Mouse (Mus musculus) erythroblast, adult 5-6 weeks (primary cell): Measurements from ENCODE around the gene Hoxd1. TPM values are rescaled to one million over a fixed set of nuclear protein-coding genes. Genes with fewer than 3 reads are reported as not detected.

Experiments used
- total RNA-seq, 2 experiments: library from RNA; stranded (forward) in 1 of 2; stranded (reverse) in 1 of 2; fragments of 150-400 nt in 1 of 2; fragments of 200-764, 138-1000 nt in 1 of 2; gene quantifications; 2 replicates each; pipeline versions ENCODE4 v1.2.3 to v1.2.4; 2015 to 2017; ENCODE audit warnings: low replicate concordance in 2 of 2

Hoxd1 gene
- total RNA-seq, 2 experiments from 2014 or later: not detected

Other genes starting within 250 kb of the Hoxd1 start
- gene Lnpk, start 183.5 kb upstream of the Hoxd1 start, total RNA-seq (2015; ENCODE audit: low replicate concordance): 14.0 and 29.4 TPM in 2 replicates
- 31.1 and 45.9 TPM in 2 replicates for gene Lnpk, start 183.5 kb upstream of the Hoxd1 start, total RNA-seq (2017; ENCODE audit: low replicate concordance)
- gene Evx2, start 103.4 kb upstream of the Hoxd1 start, total RNA-seq (2015; ENCODE audit: low replicate concordance): not detected in 2 replicates
- not detected in 2 replicates for gene Evx2, start 103.4 kb upstream of the Hoxd1 start, total RNA-seq (2017; ENCODE audit: low replicate concordance)
- gene Hoxd13, start 94.7 kb upstream of the Hoxd1 start, total RNA-seq (2015; ENCODE audit: low replicate concordance): not detected in 2 replicates
- not detected in 2 replicates for gene Hoxd13, start 94.7 kb upstream of the Hoxd1 start, total RNA-seq (2017; ENCODE audit: low replicate concordance)
- not detected in 2 replicates for gene Hoxd12, start 88.0 kb upstream of the Hoxd1 start, total RNA-seq (2015; ENCODE audit: low replicate concordance)
- gene Hoxd12, start 88.0 kb upstream of the Hoxd1 start, total RNA-seq (2017; ENCODE audit: low replicate concordance): not detected in 2 replicates
- gene Hoxd11, start 83.4 kb upstream of the Hoxd1 start, total RNA-seq (2015; ENCODE audit: low replicate concordance): not detected in 2 replicates
- not detected in 2 replicates for gene Hoxd11, start 83.4 kb upstream of the Hoxd1 start, total RNA-seq (2017; ENCODE audit: low replicate concordance)
- gene Hoxd10, start 71.1 kb upstream of the Hoxd1 start, total RNA-seq (2015; ENCODE audit: low replicate concordance): not detected in 2 replicates
- 0.42 TPM in 1 of 2 replicates, not detected in the other for gene Hoxd10, start 71.1 kb upstream of the Hoxd1 start, total RNA-seq (2017; ENCODE audit: low replicate concordance)
- gene Hoxd9, start 65.3 kb upstream of the Hoxd1 start, total RNA-seq (2015; ENCODE audit: low replicate concordance): not detected in 2 replicates
- gene Hoxd9, start 65.3 kb upstream of the Hoxd1 start, total RNA-seq (2017; ENCODE audit: low replicate concordance): not detected in 2 replicates
- gene Hoxd8, start 58.4 kb upstream of the Hoxd1 start, total RNA-seq (2015; ENCODE audit: low replicate concordance): not detected in 2 replicates
- gene Hoxd8, start 58.4 kb upstream of the Hoxd1 start, total RNA-seq (2017; ENCODE audit: low replicate concordance): not detected in 2 replicates
- not detected in 2 replicates for gene Hoxd3, start 51.1 kb upstream of the Hoxd1 start, total RNA-seq (2015; ENCODE audit: low replicate concordance)
- gene Hoxd3, start 51.1 kb upstream of the Hoxd1 start, total RNA-seq (2017; ENCODE audit: low replicate concordance): not detected in 2 replicates
- not detected in 2 replicates for gene Hoxd4, start 51.1 kb upstream of the Hoxd1 start, total RNA-seq (2015; ENCODE audit: low replicate concordance)
- gene Hoxd4, start 51.1 kb upstream of the Hoxd1 start, total RNA-seq (2017; ENCODE audit: low replicate concordance): not detected in 2 replicates
- not detected in 2 replicates for gene Gm28230, start 36.3 kb upstream of the Hoxd1 start, total RNA-seq (2015; ENCODE audit: low replicate concordance)
- not detected in 2 replicates for gene Gm28230, start 36.3 kb upstream of the Hoxd1 start, total RNA-seq (2017; ENCODE audit: low replicate concordance)
- gene Mtx2, start 62.8 kb downstream of the Hoxd1 start, total RNA-seq (2015; ENCODE audit: low replicate concordance): 25.9 and 36.7 TPM in 2 replicates
- gene Mtx2, start 62.8 kb downstream of the Hoxd1 start, total RNA-seq (2017; ENCODE audit: low replicate concordance): 4.6 and 7.7 TPM in 2 replicates